Mouse (Mus musculus) MEL (cell line): Measurements from ENCODE around the gene Onecut3.

Source experiments
- CHD1 ChIP-seq: IDR thresholded peaks from 2 replicates; pipeline ENCODE4 v1.6.1; 2012; ENCODE audit warnings: low read depth, mild to moderate bottlenecking, inconsistent platforms, low read length, improper control_type of control experiment
- CTCF ChIP-seq, 3 experiments: IDR thresholded peaks in 2 of 3; conservative IDR thresholded peaks in 1 of 3; 2 replicates each; pipeline ENCODE4 v1.5.1; 2011 to 2012; ENCODE audit warnings: low read length in 3 of 3, low read depth in 2 of 3, mild to moderate bottlenecking in 2 of 3, improper control_type of control experiment in 1 of 3, inconsistent platforms in 1 of 3, mixed read lengths in 1 of 3, moderate library complexity in 1 of 3; ENCODE audit not compliant: control insufficient read depth in 1 of 3, insufficient read depth in 1 of 3, poor library complexity in 1 of 3, severe bottlenecking in 1 of 3
- ELF1 ChIP-seq: IDR thresholded peaks from 2 replicates; pipeline ENCODE4 v1.6.1; 2014; ENCODE audit warnings: low read depth, mild to moderate bottlenecking, inconsistent platforms, low read length, improper control_type of control experiment, moderate library complexity
- HCFC1 ChIP-seq: IDR thresholded peaks from 2 replicates; pipeline ENCODE4 v1.6.1; 2012; ENCODE audit warnings: low read depth, mild to moderate bottlenecking, inconsistent platforms, low read length, improper control_type of control experiment, moderate library complexity
- POLR2A ChIP-seq, 2 experiments: IDR thresholded peaks; 2 replicates each; pipeline ENCODE4 v1.6.1; 2011 to 2012; ENCODE audit warnings: low read length in 2 of 2, mild to moderate bottlenecking in 2 of 2, control low read depth in 1 of 2, improper control_type of control experiment in 1 of 2, low read depth in 1 of 2, moderate library complexity in 1 of 2; ENCODE audit not compliant: control insufficient read depth in 1 of 2, insufficient read depth in 1 of 2, poor library complexity in 1 of 2
- POLR2AphosphoS5 ChIP-seq: IDR thresholded peaks from 2 replicates; pipeline ENCODE4 v1.6.1; 2012; ENCODE audit warnings: low read depth, borderline replicate concordance, mild to moderate bottlenecking, inconsistent platforms, low read length, moderate library complexity, mixed read lengths
- ZNF384 ChIP-seq: IDR thresholded peaks from 2 replicates; pipeline ENCODE4 v1.6.1; 2012; ENCODE audit warnings: low read depth, mild to moderate bottlenecking, inconsistent platforms, low read length, improper control_type of control experiment

DNA sequence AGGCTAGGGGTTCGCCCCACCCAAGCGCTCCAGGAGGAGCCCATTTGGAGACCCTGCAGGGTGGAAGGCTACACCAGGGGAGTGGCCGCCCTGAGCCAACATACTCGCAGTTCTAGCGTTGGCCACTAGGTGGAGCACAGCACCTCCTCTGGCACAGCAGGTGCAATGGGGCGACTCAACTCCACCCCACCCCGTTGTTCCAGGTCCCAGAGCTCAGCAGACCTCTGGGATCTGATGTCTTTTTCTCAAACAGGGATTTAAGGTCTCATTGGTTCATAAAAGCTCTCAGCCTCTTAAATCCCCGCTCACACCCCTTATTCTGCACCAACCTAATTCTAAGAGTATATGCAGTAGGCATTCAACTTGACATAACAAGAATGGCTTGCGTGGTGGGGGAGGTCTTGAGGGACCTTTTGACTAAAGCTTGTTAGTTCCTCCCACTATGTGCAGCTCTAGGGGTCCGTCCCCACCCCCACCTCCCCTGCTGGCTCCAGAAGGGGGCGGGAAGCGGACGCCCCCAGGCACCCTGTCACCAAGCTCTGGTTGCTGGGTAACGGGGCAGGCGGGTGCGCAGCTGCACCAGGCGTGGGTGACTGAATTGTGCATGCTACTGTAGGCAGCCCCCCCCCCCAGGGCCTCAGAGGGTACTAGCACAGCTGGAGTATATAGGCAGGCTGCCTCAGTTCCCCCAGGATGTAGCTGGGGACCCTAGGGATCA is 71.9 kb downstream of the Onecut3 start:
- peak; percentile 85 to 93 (median 91) for TF ChIP-seq CTCF (IDR thresholded peaks at IDR 0.05 in 2 of 3, conservative IDR thresholded peaks at IDR 0.05 in 1 of 3; ENCODE audit: control insufficient read depth in 1 of 3, insufficient read depth in 1 of 3, low read depth in 2 of 3, low read length in 3 of 3, poor library complexity in 1 of 3, severe bottlenecking in 1 of 3)
- no peak for TF ChIP-seq ZNF384
- no peak for TF ChIP-seq HCFC1
- TF ChIP-seq POLR2A (IDR thresholded peaks at IDR 0.05; ENCODE audit: control insufficient read depth in 1 of 2, insufficient read depth in 1 of 2, low read depth in 1 of 2, low read length in 2 of 2, poor library complexity in 1 of 2) = no peak
- no peak for TF ChIP-seq ELF1
- no peak for TF ChIP-seq CHD1
- no peak for TF ChIP-seq POLR2AphosphoS5
